Mouse (Mus musculus) CD4-positive, CD25-positive, alpha-beta regulatory T cell, adult 2 months (primary cell): ENCODE measurements around the gene Epn1.
"Not testable (repeated sequence)": the region's sequence is repeated elsewhere in the genome, so short reads cannot be mapped to it uniquely, and the experiment has no call there.

Experiments
- DNase-seq: peaks from one replicate; pipeline ENCODE4 v3.0.0-alpha.2; 2012; ENCODE audit warnings: low read depth, low spot score

Epn1 gene

DNA sequence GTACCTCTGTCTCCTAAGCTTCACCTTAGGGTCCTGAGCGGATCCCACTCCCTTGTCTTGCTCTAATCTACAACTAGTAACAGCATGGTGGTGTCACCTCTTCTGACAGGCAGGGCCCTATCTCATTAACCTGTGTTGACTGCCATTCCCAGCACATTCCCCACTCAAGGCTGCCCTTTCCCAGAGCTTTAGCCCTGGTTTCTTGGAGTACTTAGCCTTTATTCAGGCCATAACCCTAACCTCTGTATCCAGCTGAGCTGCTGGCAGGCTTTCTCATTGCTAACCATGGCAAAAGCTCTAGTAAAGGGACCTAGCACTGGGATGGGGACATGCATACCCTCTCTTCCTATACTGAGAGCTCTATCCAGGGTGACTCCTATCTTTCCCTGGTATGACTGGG lies 21.4 kb upstream of the Epn1 start:
- DNase-seq = no peak

DNA sequence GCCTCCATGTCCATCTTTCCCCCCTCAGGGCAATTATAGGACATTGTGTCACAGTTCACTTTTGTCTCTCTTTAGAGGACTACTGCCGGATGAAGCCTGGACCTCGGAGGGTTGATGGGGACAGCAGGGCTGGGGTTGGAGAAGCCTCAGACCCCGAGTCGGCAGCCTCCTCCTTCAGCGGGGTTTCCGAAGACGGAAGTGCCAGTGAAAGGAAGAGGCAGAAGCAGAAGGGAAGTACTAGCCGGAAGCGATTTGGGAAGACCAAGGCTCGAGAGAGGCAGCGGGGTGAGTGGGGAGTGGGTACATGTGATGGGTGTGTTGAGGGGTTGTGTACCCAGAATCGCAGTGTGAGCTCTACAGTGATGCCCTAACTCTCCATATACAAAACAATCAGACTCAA lies 20.6 kb upstream of the Epn1 start:
- no peak for DNase-seq

DNA sequence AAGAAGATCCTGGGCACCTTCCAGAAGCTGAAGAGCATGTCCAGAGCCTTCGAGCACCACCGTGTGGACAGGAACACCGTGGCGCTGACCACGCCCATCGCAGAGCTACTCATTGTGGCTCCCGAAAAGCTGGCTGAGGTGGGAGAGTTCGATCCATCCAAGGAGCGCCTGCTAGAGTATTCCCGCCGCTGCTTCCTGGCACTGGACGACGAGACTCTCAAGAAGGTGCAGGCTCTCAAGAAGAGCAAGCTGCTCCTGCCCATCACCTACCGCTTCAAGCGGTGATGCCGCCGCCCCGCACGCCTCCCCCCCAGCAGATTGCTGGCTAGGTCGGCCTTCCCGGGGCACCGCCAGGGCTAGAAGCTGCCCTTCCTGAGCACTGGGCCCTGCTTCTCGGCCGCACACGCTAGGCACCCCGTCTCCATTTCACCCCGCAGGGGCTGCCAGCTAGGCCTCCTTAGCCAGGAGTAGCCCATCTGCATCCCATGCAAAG lies 19.8 kb upstream of the Epn1 start:
- peak; percentile 84 for DNase-seq

DNA sequence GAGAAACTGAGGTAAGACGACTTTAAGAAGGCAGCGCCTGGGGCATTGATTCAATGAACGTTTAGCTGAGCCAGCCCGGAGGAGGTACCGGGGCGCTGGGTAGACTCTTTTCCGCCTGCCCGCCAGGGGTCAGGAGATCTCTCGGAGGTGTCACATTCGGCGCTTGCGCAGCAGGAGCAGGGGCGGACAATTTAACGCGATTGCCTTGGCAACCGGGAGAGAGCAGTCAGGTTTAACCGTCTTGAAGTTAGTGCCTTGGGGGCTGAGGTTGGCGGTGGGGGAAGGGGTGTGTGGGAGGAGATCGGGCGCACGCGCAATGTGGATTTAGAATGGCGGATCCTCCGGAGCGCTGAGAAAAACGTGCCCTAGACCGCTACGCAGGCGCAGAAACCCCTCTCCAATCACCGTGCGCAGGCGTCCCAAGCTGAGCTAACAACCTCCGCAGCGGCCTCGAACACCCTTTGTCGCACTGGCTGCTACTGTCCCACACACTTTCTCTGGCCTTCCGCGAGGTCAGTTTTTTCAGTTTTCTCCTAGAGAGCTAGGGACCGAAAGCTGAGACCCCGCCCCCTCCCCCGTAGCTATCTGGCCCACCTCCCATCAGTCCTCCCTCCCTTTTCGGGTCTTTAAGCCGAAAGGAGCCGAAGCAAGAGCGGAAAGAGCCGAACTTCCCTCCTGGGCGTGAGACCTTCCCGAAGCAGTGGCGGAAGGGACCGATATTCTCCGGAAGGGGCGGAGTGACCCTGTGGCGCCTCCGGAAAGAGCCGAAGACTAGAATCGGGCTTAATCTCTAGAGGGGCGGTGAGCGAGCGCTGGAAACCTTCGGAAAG lies 18.9 kb upstream of the Epn1 start:
- DNase-seq = peak; percentile 99

DNA sequence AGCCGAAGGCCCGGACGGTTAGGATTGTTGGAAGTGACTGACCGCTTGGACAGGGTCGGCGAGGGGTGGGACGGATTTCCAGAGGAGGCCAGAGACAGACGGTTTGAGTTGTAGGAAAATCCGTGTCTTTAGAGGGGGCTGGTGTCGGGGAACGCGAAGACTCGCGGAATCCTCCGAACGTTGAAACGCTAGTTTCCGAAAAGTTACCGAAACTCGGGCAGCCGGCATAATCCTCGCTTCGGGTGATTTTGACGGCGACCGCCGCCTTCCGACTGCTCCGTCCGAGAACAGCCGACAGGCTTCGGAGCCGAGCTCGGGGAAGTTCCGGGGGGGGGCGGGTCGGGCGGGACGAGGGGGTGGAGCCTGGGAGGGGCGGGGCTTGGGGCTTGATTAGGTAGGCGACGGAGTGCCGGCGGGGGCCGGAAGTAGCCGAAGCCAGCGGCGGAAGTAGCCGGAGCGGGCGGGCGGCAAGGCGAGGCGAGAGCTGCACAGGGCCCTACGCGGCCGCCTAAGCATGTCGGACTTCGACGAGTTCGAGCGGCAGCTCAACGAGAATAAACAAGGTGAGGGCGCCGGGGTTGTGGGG lies 18.2 kb upstream of the Epn1 start, which contains the start of gene U2af2:
U2af2 (plus strand) TSS at position 370 of the 586 bp plus-strand sequence.
- DNase-seq = peak; percentile 96

DNA sequence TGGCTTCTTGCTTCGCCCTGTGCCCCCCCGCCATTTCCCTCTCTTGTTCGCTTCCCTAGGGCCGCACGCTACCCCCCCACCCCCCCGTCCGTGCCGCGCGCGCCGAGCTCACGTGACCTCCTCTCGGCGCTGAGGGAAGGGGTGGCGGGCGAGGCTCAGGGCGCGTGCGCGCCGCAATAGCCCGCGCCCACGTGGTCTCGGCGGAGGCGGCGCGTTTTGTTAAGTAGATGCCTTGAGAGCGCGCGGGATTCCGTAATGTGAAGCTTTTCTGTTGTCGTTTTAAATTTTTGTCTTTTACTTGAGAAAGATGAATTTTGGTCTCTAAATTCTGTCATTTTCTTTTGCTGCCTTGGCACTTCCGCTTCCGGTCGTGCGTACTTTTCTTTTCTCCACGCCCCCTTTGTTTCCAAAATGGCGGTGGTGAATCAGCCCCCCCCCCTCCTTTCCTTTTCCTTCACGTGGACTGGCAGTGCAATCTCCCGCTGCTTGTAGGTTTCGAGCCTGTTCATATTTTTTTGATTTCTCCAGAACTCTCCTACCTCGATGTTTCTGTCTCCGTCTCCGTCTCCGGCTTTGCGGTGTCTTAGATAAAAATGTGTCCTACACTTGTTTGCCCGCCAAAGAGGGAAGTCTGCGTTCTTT lies 17.6 kb upstream of the Epn1 start:
- peak; percentile 91 for DNase-seq

DNA sequence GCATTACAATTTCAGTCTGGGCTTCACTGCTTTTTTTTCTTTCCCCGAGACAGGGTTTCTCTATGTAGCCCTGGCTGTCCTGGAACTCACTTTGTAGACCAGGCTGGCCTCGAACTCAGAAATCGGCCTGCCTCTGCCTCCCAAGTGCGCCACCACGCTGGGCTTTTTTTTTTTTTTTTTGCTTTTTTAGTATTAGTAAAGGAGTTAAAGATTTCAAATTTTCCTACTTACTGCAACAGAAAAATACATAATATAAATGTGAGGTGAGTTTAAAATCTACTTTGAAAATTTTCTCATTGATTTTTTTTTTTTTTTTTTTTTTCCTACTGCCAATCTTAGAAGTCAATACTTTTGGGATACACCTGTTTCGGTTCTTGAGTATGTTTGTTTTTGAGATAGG lies 15.1 kb upstream of the Epn1 start:
- DNase-seq = no peak

DNA sequence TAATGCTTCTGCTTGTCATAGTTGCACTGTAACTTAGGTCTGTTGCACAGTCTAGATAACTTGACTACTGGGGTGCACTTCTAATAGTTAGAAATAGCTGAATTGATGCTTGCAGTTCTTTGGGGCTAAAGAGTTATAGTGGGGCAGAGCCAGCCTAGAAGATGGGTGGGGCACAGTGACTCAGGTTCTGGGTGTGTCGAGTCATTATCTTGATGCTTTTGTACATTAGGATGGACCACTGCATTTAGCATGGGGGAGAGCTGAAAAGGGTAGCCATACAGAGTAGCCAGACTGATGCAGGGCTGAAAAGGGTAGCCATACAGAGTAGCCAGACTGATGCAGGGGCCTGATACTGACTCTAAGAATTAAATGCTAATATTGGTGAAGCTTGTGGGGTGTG lies 6.4 kb upstream of the Epn1 start:
- DNase-seq = no peak

DNA sequence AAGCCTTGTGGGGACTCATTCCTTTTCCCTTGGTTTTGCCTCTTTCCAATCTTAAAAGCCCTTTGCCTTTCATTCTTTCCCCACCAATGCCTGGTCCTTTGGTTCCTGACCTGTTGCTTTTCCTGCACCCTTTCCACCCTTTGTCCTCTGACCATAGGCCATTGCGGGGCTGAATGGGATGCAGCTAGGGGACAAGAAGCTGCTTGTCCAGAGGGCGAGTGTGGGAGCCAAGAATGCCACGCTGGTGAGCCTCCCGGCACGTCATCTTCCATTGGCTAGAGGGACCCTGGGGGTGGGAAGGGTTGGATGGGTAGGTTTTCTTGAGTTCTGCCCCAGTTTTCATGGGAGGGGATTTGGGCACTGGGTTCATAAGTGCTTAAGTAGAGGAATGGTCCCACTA lies 5.1 kb upstream of the Epn1 start:
- DNase-seq = no peak

DNA sequence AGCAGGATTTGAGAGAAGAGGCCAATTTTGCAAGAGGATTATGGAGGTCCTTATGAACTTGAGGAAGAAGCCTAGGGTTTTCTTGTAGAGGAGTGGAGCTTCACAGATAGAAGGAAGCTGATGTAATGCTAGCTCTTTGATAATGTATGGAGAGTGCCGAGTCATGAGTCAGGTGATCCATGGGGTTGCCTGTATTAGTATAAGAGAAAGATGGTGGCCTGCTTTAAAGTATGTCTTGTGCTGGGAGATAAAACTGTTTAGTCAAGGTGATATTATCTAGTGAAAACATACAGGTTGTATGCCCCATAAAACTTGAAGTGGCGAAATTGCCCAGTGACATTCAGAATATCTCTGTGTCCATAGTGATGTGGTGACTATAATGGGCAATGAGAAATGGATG lies 3.1 kb upstream of the Epn1 start:
- DNase-seq = no peak

DNA sequence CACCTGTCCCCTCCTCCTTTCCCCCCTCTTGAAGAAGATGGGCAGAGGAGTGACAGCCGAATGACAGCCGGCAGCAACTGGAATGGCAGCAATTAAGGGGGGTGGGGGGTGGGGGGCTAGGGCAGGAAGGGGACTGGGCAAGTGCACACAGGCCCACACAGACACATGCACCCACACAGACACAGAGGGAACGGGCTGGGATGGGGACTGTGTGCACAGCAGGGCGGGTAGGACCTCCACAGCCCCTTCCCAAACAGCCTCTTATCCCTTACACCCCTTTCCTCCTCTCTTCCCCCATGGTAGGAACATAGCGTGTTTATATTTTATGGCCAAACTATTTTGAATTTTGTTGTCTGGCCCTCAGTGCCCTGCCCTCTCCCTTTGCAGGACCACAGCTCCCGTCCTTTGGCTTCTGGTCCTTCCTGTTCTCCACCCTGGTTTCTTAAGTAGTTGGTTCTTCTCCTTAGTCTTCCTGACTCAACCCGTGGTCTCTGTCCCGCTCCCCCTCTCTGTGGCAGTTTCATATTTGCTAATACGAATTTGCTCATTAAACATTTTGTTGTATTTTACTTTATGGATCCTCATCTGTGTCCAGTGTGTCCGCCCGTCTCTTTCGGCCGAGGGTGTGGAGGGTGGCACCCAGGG lies 548 bp upstream of the Epn1 start:
- not testable (repeated sequence) for DNase-seq

DNA sequence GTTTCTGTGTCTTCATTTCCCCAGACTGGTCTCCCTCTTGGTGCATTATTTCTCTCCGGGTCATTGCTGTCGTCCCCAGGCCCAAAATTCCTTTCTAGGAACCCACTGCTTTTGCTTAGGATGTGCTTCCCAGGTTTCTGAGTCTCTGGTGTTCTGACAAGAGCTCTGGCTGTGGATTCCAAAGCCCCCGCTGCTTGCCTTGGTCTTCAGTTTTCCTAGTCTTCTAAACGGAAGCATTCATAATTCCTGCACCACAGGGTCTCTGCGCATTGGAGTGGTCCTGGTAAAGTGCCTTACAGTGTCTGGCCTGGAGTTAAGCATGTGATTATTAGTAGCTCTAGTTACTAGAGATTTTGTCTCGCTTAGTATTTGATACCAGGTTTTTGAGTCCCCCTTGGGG lies 780 bp downstream of the Epn1 start:
- DNase-seq = no peak

DNA sequence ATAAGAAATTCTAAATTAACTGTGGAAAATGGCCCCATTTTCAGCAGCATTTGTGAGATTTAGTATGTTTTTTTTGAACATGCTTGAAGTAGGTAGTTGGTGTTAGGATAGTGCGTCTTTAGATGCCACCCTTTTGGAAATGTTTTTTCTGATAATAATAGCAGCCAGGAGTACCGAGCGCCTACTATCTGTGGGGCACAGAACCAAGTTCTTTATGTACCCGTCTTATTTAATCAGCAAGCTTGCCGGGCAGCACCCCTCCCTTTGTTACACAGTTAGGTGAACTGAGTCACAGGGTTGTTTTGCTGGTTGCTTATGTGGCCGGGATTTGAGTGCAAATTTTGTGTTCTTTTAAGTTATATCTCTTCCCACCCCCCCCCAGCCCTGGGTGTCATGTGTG lies 1.2 kb downstream of the Epn1 start:
- no peak for DNase-seq

DNA sequence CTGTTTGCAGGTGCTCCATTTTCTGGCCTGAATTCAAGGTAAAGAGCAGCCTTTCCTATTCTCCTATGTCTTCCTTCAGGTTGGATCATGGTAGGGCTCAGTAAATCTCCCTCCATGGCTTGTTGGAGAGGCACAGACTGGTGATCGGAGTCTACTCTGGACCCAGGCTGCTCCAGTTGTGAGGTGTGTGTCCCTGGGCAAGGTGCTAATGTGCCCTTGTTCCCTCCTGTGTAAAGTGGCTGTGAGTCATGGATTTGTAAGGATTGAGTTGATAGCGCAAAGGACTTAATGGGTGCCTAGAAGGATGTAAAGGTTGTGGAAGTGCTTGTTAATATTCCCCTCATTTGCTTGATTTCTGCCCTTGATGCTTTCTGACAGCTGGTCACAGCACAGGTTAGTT lies 1.9 kb downstream of the Epn1 start:
- no peak for DNase-seq

DNA sequence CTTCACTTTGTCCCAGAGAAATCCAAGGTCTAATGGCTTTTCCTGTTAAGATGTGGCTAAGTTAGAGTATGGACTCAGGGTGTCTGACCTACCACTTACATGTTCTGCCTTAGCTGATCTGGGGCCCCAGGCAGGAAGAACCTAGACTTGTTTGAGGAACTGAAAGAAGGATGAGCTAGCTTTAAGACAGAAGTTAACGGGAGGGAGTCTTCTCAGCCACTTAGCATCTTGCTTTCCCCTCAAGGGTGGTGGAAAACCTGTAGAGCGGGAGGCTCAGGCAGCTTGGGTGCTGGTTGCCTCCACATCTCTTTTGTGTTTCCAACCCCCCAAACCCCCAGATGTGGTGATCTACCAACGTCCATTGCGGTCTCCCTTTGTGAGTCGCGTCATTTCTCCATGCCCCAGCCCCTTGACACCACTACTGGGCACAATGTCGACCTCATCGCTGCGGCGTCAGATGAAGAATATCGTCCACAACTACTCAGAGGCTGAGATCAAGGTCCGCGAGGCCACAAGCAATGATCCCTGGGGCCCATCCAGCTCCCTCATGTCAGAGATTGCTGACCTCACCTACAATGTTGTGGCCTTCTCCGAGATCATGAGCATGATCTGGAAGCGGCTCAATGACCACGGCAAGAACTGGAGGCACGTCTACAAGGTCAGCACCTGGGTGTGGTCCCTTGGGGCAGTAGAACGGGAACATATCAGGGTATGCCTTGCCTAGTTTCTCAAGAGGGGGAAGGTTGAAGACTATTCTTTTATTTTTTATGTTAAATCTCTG lies 3.5 kb downstream of the Epn1 start:
- DNase-seq = no peak

DNA sequence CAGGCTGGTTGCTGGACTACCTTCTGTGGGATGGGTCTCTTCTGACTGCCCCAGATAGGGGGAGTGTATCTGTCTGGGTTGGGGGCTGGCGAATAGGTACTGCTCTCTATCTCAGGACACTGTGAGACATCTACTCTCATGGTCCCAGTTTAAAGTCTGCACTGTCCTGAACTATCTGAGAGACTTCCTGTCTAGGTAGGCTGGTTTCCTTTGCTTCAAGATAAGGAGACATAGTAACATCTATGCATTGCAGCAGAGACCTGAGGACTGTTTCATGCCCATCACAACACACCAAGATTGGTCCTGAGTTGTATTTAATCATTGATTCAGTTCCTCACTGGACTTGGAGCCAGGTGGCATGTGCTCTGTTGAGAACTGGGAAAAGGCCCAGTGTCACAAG lies 5.5 kb downstream of the Epn1 start:
- DNase-seq = no peak

DNA sequence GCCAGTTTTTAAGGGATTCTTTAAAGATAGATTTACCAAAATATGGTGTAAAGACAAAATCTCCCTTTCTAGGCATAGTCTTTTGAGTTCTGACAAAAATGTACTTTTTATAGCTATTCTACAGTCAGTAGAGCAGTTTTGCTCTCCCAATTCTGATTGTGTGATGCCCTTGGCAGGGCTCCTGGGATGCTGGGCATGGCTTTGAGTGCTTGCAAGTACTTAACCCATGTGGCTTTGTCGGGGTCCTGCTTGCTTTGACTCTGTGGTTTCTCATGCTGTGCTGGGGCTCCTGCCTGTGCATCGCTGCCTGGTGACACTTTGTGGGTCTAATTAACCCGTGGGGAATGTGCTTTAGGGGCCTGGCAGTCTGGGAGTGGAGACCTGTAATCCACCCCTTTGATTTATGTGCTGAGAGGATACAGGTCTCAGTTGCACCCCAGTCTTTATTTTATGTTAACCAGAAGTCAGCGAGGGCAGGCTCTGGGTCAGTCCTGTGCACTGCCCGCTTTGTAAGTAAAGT lies 6.9 kb downstream of the Epn1 start:
- no peak for DNase-seq

DNA sequence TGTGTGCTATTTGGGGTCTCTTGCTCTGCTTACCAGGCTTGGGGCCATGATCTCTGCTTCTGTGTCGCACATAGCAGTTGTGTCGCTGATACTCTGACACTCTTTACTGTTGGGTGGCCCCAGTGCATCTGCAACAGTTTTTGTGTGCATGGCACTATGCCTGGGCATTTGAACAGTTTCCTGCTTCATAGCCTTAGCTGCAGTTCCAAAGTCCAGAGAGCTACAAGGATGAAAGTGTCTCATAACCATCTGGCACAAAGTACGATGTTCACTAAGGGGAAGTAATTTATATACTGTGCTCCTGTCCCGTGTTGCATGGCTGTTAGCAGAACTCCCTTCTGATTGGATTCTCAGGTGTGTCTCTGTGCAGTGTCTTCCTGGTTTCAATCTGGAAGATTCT lies 7.9 kb downstream of the Epn1 start:
- DNase-seq = no peak

DNA sequence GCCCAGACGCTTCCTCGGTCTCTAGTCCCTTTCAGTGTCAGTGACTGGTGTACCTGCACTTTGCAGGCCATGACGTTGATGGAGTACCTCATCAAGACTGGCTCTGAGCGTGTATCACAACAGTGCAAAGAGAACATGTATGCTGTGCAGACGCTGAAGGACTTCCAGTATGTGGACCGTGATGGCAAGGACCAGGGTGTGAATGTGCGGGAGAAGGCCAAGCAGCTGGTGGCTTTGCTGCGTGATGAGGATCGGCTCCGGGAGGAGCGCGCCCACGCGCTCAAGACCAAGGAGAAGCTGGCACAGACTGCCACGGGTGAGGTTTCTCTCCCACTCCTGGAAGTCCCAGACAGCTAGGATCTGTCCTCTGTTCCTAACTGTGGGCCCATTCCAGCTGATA lies 9.8 kb downstream of the Epn1 start:
- no peak for DNase-seq

DNA sequence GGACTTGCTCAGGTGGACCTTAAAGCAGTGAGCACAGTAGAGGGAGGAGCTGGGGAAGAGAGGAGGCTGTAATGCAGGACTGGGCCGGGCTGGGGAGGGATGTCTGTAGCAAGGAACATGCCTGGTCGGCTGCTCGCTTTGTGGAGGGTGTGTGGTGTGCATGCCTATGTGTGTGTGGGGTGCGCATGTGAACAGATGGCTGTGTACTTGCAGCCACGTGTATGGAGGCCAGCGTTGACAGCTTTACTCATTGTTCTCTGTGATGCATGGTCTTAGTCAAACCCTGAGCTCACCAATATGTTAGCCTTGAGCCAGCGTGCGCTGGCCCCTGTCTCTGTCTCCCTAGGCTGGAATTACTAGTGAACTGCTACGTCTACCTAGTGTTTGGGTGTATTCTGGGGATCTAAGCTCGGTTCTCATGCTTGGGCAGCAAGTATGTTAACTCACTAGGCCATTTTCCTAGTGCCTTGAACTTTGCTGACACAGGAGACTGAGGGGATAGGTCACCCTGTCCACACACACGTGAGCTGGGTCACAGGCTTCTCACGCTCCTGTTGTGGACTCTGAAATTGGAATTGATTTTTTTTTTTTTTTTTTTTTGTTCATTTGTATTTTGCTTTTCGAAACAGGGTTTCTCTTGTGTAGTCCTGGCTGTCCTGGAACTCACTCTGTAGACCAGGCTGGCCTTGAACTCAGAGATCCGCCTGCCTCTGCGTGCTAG lies 11.1 kb downstream of the Epn1 start:
- no peak for DNase-seq

DNA sequence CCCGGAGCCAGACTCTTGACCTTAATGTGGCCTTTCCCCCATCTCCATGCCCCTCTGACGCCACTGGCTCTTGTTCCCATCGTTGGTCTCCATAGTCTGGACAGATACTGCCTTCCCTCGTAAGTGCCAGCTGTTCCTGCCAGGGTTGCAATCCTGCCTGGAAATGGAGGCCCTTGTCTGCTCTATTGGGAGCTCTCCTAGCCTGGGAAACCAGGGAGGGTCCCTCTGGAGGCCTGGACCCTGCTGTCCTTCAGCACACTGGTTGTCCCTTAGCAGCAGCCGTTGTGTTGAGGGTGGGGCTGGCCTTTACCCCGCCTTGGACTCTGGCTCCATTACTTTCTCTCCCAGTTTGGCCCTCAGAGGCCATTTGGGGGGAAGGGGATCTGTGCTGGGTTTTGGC lies 12.3 kb downstream of the Epn1 start:
- no peak for DNase-seq
